Mouse (Mus musculus) stomach, embryonic 16.5 days (tissue): ENCODE results near the gene Cox10. TPM values are rescaled to one million over a fixed set of nuclear protein-coding genes. Genes with fewer than 3 reads are reported as not detected.
A peak's percentile ranks its signal among the peaks of the same experiment; 100 is the strongest.

Source experiments
- ATAC-seq: fragments of 200-750 bp; cut with Nextera tagmentation; 2 replicates; pipeline ENCODE4 v1.8.0; 2017; ENCODE audit warnings: moderate number of reproducible peaks, moderate TSS enrichment; ENCODE audit not compliant: insufficient read depth, low FRiP score
- H3K27ac ChIP-seq: fragments of 300-500 bp; sonication (generic); 2 replicates; pipeline ENCODE4 v1.5.1; 2014; ENCODE audit warnings: low read length
- H3K27me3 ChIP-seq: fragments of 300-500 bp; sonication (generic); 2 replicates; pipeline ENCODE4 v1.6.1; 2014; ENCODE audit warnings: low read length, control low read depth, mixed read lengths; ENCODE audit not compliant: control insufficient read depth, insufficient read depth
- H3K36me3 ChIP-seq: fragments of 300-500 bp; sonication (generic); 2 replicates; pipeline ENCODE4 v1.6.1; 2014; ENCODE audit warnings: low read length; ENCODE audit not compliant: control insufficient read depth, insufficient read depth
- H3K4me1 ChIP-seq: fragments of 300-500 bp; sonication (generic); 2 replicates; pipeline ENCODE4 v1.6.1; 2014; ENCODE audit warnings: low read length, control low read depth, mixed read lengths; ENCODE audit not compliant: control insufficient read depth, insufficient read depth
- H3K4me2 ChIP-seq: fragments of 300-500 bp; sonication (generic); 2 replicates; pipeline ENCODE4 v1.6.1; 2014; ENCODE audit warnings: low read depth, low read length, mixed read lengths
- H3K4me3 ChIP-seq: fragments of 300-500 bp; sonication (generic); replicated peaks from 2 replicates; pipeline ENCODE4 v1.5.1; 2014; ENCODE audit warnings: mild to moderate bottlenecking, low read length
- H3K9ac ChIP-seq: fragments of 300-500 bp; sonication (generic); 2 replicates; pipeline ENCODE4 v1.6.1; 2014; ENCODE audit warnings: low read length
- H3K9me3 ChIP-seq: fragments of 300-500 bp; sonication (generic); replicated peaks from 2 replicates; pipeline ENCODE4 v1.6.1; 2016; ENCODE audit warnings: low read length, control low read depth; ENCODE audit not compliant: control insufficient read depth
- WGBS: fragments of 180-500 bp; shearing (Covaris S2); extraction: QIAGEN DNeasy Blood & Tissue Kit; methylation state at CpG from one replicate; pipeline ENCODE4 v1.1.7; 2014; 5-methylcytosine and 5-hydroxymethylcytosine counted together
- polyA plus RNA-seq: library from polyadenylated mRNA; unstranded; fragments of >200 nt; fragmentation: Nextera tagmentation; extraction: Ambion mirVana; gene quantifications from 2 replicates; pipeline ENCODE4 v1.2.1, GENCODE M21; 2015

The Cox10 gene
- polyA plus RNA-seq, 1 experiment from 2014 or later, result 23.7 TPM

DNA sequence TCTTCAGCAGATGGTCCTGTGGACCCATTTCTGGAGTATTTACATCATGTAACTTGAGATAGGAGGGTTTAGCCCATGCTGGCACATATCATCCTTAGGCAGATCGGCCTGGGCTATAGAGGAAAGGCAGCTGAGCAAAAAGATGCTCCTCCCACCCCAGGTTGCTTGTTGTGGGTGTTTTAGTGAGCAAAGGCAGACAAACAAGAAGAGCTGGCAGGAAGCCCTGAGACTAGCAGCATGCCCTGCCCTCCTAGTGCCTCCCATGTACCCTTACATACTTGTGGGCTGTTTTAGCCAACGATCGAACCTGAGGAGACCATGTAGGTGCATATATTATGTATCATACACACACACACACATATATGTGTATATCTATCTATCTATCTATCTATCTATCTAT is 135.3 kb downstream of the Cox10 start:
- WGBS, result 80% methylated on average over 3 of the region's 3 CpGs
- Histone ChIP-seq H3K4me3 (no peak overlapping the region), H3K9ac (no peak overlapping the region), H3K4me2 (no peak overlapping the region), H3K27me3 (peaks cover 3% of the 10 kb centered on the region; the same call in 1 of the 2 replicates), H3K36me3 (no peaks in the 10 kb centered on the region), H3K9me3 (no peaks in the 10 kb centered on the region), H3K4me1 (no peaks in the 10 kb centered on the region), H3K27ac (no peak overlapping the region)
- ATAC-seq, result no peak

DNA sequence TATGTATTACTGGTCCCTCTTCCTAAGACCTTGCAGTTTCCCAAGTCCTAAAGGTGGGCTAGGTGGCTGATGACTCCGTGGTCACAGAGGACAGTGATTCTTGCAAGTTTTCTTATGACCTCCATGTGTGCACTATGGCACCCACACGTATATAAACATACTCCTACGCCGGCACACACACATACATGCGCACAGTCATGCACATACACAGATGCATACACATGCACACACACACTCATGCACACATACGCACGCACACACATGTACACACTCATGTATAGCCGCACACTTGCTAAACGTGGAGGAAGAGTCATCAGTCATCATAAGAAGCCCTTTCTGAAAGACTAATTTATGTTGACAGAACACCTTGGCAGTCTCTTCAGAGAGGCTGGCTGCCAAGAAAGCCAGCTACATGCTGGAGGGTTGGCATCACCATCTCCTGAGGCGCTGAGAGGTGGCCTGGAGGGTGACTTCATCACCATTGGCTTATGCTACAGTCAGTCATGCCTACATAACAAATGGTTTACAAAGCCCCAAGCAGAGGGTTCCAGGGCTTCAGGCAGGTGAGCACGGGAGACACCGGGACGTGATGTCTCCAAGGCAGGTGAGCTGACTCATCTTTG is 135.9 kb downstream of the Cox10 start:
- H3K9ac ChIP-seq, result no peak overlapping the region
- ATAC-seq, result no peak
- H3K4me1 ChIP-seq, result no peaks in the 10 kb centered on the region
- H3K27ac ChIP-seq, result no peak overlapping the region
- no peaks in the 10 kb centered on the region for H3K36me3 ChIP-seq
- H3K4me3 ChIP-seq, result no peak overlapping the region
- H3K9me3 ChIP-seq, result no peaks in the 10 kb centered on the region
- H3K27me3 ChIP-seq, result peaks cover 2% of the 10 kb centered on the region; the same call in 1 of the 2 replicates
- 90% methylated on average over 13 of the region's 13 CpGs for whole genome bisulfite sequencing
- no peak overlapping the region for H3K4me2 ChIP-seq

DNA sequence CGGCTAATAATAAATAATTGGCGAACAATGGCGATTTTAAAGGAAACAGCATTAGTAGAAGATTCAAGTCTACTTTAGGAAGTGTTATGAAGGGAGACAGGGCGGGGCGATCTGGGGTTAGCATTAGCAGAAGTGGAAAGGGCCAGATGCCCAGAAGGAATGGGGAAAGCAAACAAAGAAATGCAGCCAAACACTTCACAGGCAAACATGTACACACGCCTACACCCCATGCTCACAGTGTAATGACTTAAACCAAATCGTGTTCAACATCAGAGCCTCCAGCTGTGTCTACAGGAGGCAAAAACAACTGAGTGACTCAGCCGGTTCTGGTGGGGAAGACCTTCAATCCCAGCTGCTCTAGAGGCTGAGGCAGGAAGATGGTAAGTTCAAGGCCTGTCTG is 137.1 kb downstream of the Cox10 start:
- Histone ChIP-seq H3K9me3 (no peaks in the 10 kb centered on the region), H3K4me1 (no peaks in the 10 kb centered on the region), H3K9ac (no peak overlapping the region), H3K27me3 (no peaks in the 10 kb centered on the region), H3K4me3 (no peak overlapping the region), H3K4me2 (no peak overlapping the region), H3K27ac (no peak overlapping the region), H3K36me3 (no peaks in the 10 kb centered on the region)
- no peak for ATAC-seq
- WGBS, result 67% methylated on average over 8 of the region's 8 CpGs

DNA sequence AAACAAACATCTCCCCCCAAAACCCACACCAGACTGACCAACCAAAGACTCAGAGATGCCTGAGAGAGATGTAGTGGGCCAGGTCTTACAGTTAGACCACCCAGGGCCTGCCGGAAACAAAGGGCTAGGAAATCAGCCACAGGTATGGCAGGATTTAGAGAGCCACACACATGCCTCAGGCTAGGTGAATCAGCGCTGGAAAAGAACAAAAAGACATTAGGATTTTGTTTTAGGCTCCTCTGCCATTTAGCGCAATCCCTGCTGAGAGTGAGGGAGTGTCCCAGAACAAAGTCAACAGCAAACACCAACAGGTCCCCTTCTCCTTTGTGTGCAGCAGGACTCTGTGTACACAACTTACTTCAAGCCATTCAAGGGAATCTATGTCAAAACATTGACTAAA is 142.6 kb downstream of the Cox10 start:
- Histone ChIP-seq H3K4me1 (no peaks in the 10 kb centered on the region), H3K9me3 (no peaks in the 10 kb centered on the region), H3K4me2 (no peak overlapping the region), H3K27me3 (no peaks in the 10 kb centered on the region), H3K27ac (no peak overlapping the region), H3K9ac (no peak overlapping the region), H3K4me3 (no peak overlapping the region), H3K36me3 (no peaks in the 10 kb centered on the region)
- 55% methylated on average over 3 of the region's 3 CpGs for WGBS
- ATAC-seq, result no peak

DNA sequence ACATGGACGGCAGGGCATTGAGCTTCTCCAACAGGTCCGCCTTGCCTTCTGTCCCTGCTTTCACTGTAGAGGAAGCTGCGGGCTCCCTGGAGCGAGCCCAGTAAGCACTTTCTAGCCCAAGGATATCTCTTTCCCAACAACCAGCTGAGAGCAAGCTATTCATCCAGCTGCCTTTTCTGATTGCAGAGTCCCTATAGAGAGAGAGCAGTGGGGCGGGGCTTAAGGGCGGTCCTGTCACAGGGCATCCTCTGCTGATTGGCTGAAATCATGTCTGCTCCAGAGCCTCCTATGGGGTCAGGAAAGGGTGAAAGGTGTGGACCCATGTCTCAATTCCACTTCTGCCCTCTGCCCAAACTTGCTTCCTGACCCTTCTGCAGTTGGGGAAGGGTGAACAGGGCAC is 152.4 kb downstream of the Cox10 start:
- no peak for ATAC-seq
- peaks cover 21% of the 10 kb centered on the region for H3K4me1 ChIP-seq
- 74% methylated on average over 6 of the region's 6 CpGs for WGBS
- no peak overlapping the region for H3K27ac ChIP-seq
- no peak overlapping the region for H3K4me3 ChIP-seq
- H3K9ac ChIP-seq, result no peak overlapping the region
- no peaks in the 10 kb centered on the region for H3K36me3 ChIP-seq
- no peaks in the 10 kb centered on the region for H3K9me3 ChIP-seq
- no peak overlapping the region for H3K4me2 ChIP-seq
- H3K27me3 ChIP-seq, result peaks cover 25% of the 10 kb centered on the region

DNA sequence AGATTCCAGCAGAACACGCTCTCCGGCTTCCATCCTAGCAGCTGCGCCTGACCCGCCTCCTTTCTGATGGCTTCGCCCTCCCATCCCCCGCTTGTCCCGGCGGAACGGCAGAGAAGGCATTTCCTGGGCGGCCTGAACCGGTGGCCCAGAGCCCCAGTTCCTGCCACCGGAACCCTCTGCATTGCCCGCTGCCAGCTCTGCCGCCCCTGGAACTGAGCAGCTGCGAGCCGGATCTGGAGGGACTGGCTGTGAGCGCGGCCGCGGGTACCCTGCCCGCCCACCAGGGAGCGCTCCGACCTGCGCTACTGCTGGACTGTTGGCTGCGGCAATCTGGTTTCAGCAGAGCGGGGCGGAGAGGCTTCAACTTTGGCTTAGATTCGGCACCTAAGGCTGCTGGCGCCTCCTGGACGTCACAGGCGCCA is 154.1 kb downstream of the Cox10 start:
- H3K36me3 ChIP-seq, result no peaks in the 10 kb centered on the region
- peak overlapping the region; percentile 51 for H3K4me3 ChIP-seq
- peak overlapping the region; percentile 77 for H3K4me2 ChIP-seq
- H3K4me1 ChIP-seq, result peaks cover 21% of the 10 kb centered on the region
- H3K9ac ChIP-seq, result peak overlapping the region; percentile 71
- no peak for ATAC-seq
- H3K9me3 ChIP-seq, result no peaks in the 10 kb centered on the region
- H3K27ac ChIP-seq, result no peak overlapping the region
- 1% methylated on average over 31 of the region's 31 CpGs for WGBS
- peaks cover 34% of the 10 kb centered on the region for H3K27me3 ChIP-seq

DNA sequence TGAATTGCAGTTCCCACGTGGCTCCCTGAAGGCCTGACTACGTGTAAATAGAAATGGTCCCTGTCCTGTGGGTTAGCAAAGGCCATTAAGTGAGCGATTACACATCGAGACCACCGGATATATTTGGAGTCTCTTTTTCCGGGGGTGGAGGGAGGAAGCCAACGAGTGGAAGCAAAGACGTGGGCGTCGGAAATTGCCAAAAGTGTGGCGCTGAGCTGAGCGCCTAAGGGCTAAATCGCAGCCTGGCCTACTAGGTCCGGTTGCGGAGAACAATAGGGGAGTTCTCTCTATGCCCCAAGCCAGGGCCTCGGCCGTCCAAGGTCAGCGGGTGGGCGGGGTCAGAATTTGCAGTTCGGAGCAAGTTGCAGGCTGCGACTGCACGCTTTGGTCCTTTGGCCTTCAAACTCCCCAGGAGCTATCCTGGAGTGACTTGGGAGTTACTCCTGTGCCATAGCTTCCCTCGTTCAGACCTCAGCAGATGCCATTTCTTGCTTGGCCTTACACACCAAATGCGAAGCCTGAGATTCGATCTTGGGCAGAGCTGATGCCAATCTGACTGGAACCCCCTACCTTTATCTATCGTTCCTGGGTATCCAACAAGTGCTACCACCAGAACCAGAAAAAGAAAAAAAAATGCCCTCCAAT is 154.9 kb downstream of the Cox10 start:
- no peak overlapping the region for H3K27ac ChIP-seq
- H3K9ac ChIP-seq, result no peak overlapping the region
- 31% methylated on average over 26 of the region's 26 CpGs for WGBS
- no peaks in the 10 kb centered on the region for H3K36me3 ChIP-seq
- ATAC-seq, result no peak
- H3K9me3 ChIP-seq, result no peaks in the 10 kb centered on the region
- peaks cover 34% of the 10 kb centered on the region for H3K27me3 ChIP-seq
- H3K4me1 ChIP-seq, result peaks cover 25% of the 10 kb centered on the region
- peak overlapping the region; percentile 77; the same call in 1 of the 2 replicates for H3K4me2 ChIP-seq
- H3K4me3 ChIP-seq, result no peak overlapping the region

DNA sequence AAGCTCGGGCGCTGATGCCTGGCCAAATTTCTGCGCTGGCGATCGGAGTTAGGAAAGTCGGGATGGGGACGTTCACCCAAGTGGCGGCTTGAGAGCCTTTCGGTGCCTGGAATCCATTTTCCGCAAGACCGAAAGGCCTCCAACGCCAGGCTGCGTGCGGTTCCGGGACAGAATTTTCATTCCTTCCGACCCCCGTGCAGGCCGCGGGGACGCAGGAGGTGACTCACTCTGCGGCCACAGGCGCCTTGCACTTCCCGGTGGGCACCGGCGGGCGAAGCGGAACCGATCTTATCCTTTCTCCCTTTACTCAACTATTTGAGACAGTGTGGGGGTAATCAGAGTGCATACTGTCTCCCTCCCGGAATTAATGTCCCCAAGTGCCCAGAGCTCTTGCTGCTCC is 155.9 kb downstream of the Cox10 start:
- H3K4me1 ChIP-seq, result peaks cover 31% of the 10 kb centered on the region
- no peak overlapping the region for H3K27ac ChIP-seq
- H3K27me3 ChIP-seq, result peaks cover 34% of the 10 kb centered on the region
- H3K4me3 ChIP-seq, result peak overlapping the region; percentile 56
- peak overlapping the region; percentile 70 for H3K4me2 ChIP-seq
- no peaks in the 10 kb centered on the region for H3K9me3 ChIP-seq
- H3K36me3 ChIP-seq, result no peaks in the 10 kb centered on the region
- no peak for ATAC-seq
- whole genome bisulfite sequencing, result 2% methylated on average over 29 of the region's 29 CpGs
- peak overlapping the region; percentile 61 for H3K9ac ChIP-seq

DNA sequence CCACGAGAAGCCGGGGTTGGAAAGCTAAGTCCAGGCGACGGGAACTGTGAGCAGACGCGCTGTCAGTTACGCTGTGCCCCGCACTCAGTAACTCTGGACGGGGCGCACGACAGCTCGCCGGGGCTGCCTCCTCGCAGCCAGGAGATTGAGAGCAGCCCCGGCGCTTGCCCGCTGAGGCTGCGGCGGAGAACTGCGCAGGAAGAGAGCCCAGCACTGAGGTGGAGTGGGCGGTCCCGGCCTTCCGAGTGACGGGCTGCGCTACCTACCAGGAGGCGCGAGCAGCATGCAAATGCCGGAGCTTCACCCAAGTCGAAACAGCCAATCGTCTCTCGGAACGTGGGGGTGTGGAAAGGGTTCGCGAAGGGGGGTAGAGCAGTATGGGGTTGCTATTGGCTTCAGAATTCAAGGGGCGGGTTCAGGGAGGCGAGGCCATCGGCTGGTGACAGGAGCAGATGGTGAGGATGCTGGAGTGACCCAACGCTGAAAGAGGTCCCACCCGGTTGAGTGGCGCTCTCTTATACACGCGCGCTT is 157.1 kb downstream of the Cox10 start, which contains the start of gene Hs3st3b1:
TSS of gene Hs3st3b1 (minus strand) at position 200 of the 531 bp plus-strand sequence.
- peak within 1 kb of the TSS; percentile 43 for H3K27ac ChIP-seq
- peak within 1 kb of the TSS; percentile 69 for H3K9ac ChIP-seq
- H3K4me1 ChIP-seq, result peaks cover 42% of the 10 kb centered on the region
- H3K36me3 ChIP-seq, result no peaks in the 10 kb centered on the region
- H3K4me3 ChIP-seq, result peak within 1 kb of the TSS; percentile 56
- under 1% methylated on average over 43 of the region's 43 CpGs for WGBS
- H3K4me2 ChIP-seq, result peak within 1 kb of the TSS; percentile 85
- H3K9me3 ChIP-seq, result no peaks in the 10 kb centered on the region
- H3K27me3 ChIP-seq, result peaks cover 35% of the 10 kb centered on the region
- peak; percentile 93 for ATAC-seq
